Mouse (Mus musculus): ENCODE measurements around the gene Cfl2.

- no peak for TF ChIP-seq EP300 (IDR thresholded peaks at IDR 0.05; ENCODE audit: insufficient read depth, low read depth, low read length)
- no peak for TF ChIP-seq CTCF (IDR thresholded peaks at IDR 0.05)
- no peak for TF ChIP-seq POLR2A (IDR thresholded peaks at IDR 0.05; ENCODE audit: insufficient read depth, low read depth, low read length)
Measured at GRCm38 (mm10) chr12:54835608-54836570, 26.8 kb downstream of the Cfl2 start.

Measured in heart, adult 2 months (tissue).